Mouse (Mus musculus) testis, adult 2 months (tissue): ENCODE data around the gene Zbtb48.

Experiments
- CTCF ChIP-seq: fragments of 200-500 bp; IDR thresholded peaks from 2 replicates; pipeline ENCODE4 v1.5.1; 2012; ENCODE audit warnings: low read depth, mild to moderate bottlenecking, inconsistent platforms, low read length, moderate library complexity; ENCODE audit not compliant: control insufficient read depth, insufficient read depth, insufficient replicate concordance
- POLR2A ChIP-seq: fragments of 200-500 bp; IDR thresholded peaks from 2 replicates; pipeline ENCODE4 v1.6.1; 2012; ENCODE audit warnings: low read depth, mild to moderate bottlenecking, inconsistent platforms, low read length, moderate library complexity; ENCODE audit not compliant: control insufficient read depth

DNA sequence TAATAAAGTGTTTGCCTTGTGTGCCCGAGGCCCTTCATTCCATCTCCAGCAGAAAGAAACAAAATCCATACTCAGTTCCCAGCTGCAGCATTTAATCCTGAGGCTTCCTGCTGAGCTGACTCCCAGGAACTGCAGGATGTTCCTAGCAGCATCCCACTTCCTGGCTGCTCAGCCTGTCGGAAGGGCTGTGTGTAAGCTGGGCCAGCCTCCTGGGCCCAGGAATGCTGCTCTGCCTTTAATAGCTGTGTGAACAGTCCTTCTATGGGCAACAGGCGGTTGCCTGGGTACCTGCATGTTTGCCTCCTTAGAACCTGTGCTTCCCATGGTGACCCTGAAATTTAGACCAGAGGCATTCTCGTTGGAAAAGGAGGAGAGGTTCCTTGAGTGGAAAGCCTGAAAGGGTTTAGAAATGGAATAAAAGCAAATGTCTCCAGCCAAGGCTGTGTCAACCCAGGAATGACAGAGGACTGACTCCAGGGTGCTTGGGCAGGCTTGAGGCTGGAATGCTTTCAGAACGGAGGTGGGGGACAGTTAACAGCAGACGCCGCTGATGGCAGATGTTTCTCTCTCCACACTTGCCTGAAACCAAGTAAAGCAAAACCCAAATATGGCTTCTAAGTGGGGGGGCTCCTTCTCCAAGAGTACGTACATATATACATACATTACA is 19.9 kb downstream of the Zbtb48 start:
- no peak for TF ChIP-seq CTCF
- TF ChIP-seq POLR2A, result peak; percentile 45; the same call in 1 of the 2 replicates
